Mouse (Mus musculus) neural tube, embryonic 14.5 days (tissue): ENCODE data around the gene Myt1. TPM values are rescaled to one million over a fixed set of nuclear protein-coding genes. Genes with fewer than 3 reads are reported as not detected.

Source experiments
- ATAC-seq: fragments of 200-750 bp; cut with Nextera tagmentation; 2 replicates; pipeline ENCODE4 v1.8.0; 2017; ENCODE audit warnings: low read depth, mild to moderate bottlenecking, moderate TSS enrichment, moderate library complexity
- H3K27ac ChIP-seq: fragments of 300-500 bp; sonication (generic); 2 replicates; pipeline ENCODE4 v1.5.1; 2014; ENCODE audit warnings: low read depth, mild to moderate bottlenecking, control low read depth, low read length, moderate library complexity, mixed read lengths
- H3K27me3 ChIP-seq: fragments of 300-500 bp; sonication (generic); 2 replicates; pipeline ENCODE4 v1.6.1; 2014; ENCODE audit warnings: low read length; ENCODE audit not compliant: control insufficient read depth, insufficient read depth
- H3K36me3 ChIP-seq: fragments of 300-500 bp; sonication (generic); 2 replicates; pipeline ENCODE4 v1.6.1; 2014; ENCODE audit warnings: low read length, mixed read lengths; ENCODE audit not compliant: control insufficient read depth, insufficient read depth
- H3K4me1 ChIP-seq: fragments of 300-500 bp; sonication (generic); 2 replicates; pipeline ENCODE4 v1.6.1; 2014; ENCODE audit warnings: low read length; ENCODE audit not compliant: control insufficient read depth, insufficient read depth
- H3K4me2 ChIP-seq: fragments of 300-500 bp; sonication (generic); 2 replicates; pipeline ENCODE4 v1.6.1; 2014; ENCODE audit warnings: mild to moderate bottlenecking, low read depth, low read length, control low read depth
- H3K4me3 ChIP-seq: fragments of 300-500 bp; sonication (generic); 2 replicates; pipeline ENCODE4 v1.5.1; 2014; ENCODE audit warnings: low read depth, low read length, control low read depth, mixed read lengths
- H3K9ac ChIP-seq: fragments of 300-500 bp; sonication (generic); replicated peaks from 2 replicates; pipeline ENCODE4 v1.6.1; 2014; ENCODE audit warnings: low read depth, mild to moderate bottlenecking, control low read depth, low read length, mixed read lengths
- H3K9me3 ChIP-seq: fragments of 300-500 bp; sonication (generic); 2 replicates; pipeline ENCODE4 v1.6.1; 2016; ENCODE audit warnings: low read length; ENCODE audit not compliant: control insufficient read depth
- WGBS: fragments of 180-500 bp; shearing (Covaris S2); extraction: QIAGEN DNeasy Blood & Tissue Kit; methylation state at CpG from one replicate; pipeline ENCODE4 v1.1.7; 2014; 5-methylcytosine and 5-hydroxymethylcytosine counted together
- polyA plus RNA-seq: library from polyadenylated mRNA; unstranded; fragments of >200 nt; fragmentation: Nextera tagmentation; extraction: Ambion mirVana; gene quantifications from 2 replicates; pipeline ENCODE4 v1.2.1, GENCODE M21; 2014

The Myt1 gene
- polyA plus RNA-seq, 1 experiment from 2014 or later: 26.9 TPM

- Histone ChIP-seq H3K27ac (peak within 1 kb of the TSS; percentile 79), H3K9me3 (no peaks in the 10 kb centered on the region), H3K9ac (peak within 1 kb of the TSS; percentile 58), H3K36me3 (peaks cover 11% of the 10 kb centered on the region), H3K4me2 (peak within 1 kb of the TSS; percentile 74), H3K4me3 (peak within 1 kb of the TSS; percentile 61), H3K27me3 (no peaks in the 10 kb centered on the region), H3K4me1 (peaks cover 12% of the 10 kb centered on the region)
- under 1% methylated on average over 35 of the region's 35 CpGs for WGBS
- ATAC-seq: peak; percentile 100
Measured at GRCm38 (mm10) chr2:181863791-181864535, 100.8 kb downstream of the Myt1 start, which contains the start of gene Polr3k. Polr3k (plus strand) TSS chr2:181864337.

- peak; percentile 21; the same call in 1 of the 2 replicates for ATAC-seq
- WGBS: 0% methylated on average over 22 of the region's 22 CpGs
Measured at GRCm38 (mm10) chr2:181864536-181864860, 101.4 kb downstream of the Myt1 start.

GRCm38 (mm10) chr2:181866931-181867330 lies 103.8 kb downstream of the Myt1 start:
- H3K9me3 ChIP-seq: no peaks in the 10 kb centered on the region
- ATAC-seq: no peak
- H3K4me3 ChIP-seq: no peak overlapping the region
- peaks cover 11% of the 10 kb centered on the region for H3K36me3 ChIP-seq
- H3K9ac ChIP-seq: no peak overlapping the region
- peaks cover 12% of the 10 kb centered on the region for H3K4me1 ChIP-seq
- H3K27ac ChIP-seq: no peak overlapping the region
- no peaks in the 10 kb centered on the region for H3K27me3 ChIP-seq
- 63% methylated on average over 5 of the region's 5 CpGs for WGBS
- H3K4me2 ChIP-seq: no peak overlapping the region

More at GRCm38 (mm10) chr2:181864536-181864860, 101.4 kb downstream of the Myt1 start:
- Histone ChIP-seq H3K27ac (peak overlapping the region; percentile 72), H3K4me2 (peak overlapping the region; percentile 74), H3K9ac (peak overlapping the region; percentile 58), H3K4me1 (peaks cover 12% of the 10 kb centered on the region), H3K27me3 (no peaks in the 10 kb centered on the region), H3K4me3 (peak overlapping the region; percentile 61), H3K9me3 (no peaks in the 10 kb centered on the region), H3K36me3 (peaks cover 11% of the 10 kb centered on the region)

- Histone ChIP-seq H3K9ac (no peak overlapping the region), H3K4me2 (no peak overlapping the region), H3K27me3 (no peaks in the 10 kb centered on the region), H3K27ac (no peak overlapping the region), H3K36me3 (peaks cover 11% of the 10 kb centered on the region), H3K4me1 (no peaks in the 10 kb centered on the region; the same call in 1 of the 2 replicates), H3K9me3 (no peaks in the 10 kb centered on the region), H3K4me3 (no peak overlapping the region)
- WGBS: 95% methylated on average over 2 of the region's 2 CpGs
- ATAC-seq: no peak
Measured at GRCm38 (mm10) chr2:181871039-181871438, 107.9 kb downstream of the Myt1 start.

Other genes starting within 250 kb of the Myt1 start
- gene Dnajc5, start 242.8 kb upstream of the Myt1 start, polyA plus RNA-seq: 245 and 250 TPM in 2 replicates
- 61.3 and 66.6 TPM in 2 replicates for gene Uckl1, start 178.4 kb upstream of the Myt1 start, polyA plus RNA-seq
- 50.3 and 65.6 TPM in 2 replicates for gene Prpf6, start 171.5 kb upstream of the Myt1 start, polyA plus RNA-seq
- 85.1 and 87.5 TPM in 2 replicates for gene Zfp512b, start 170.5 kb upstream of the Myt1 start, polyA plus RNA-seq
- 189 and 220 TPM in 2 replicates for gene Samd10, start 164.1 kb upstream of the Myt1 start, polyA plus RNA-seq
- gene Gm29797, start 106.3 kb upstream of the Myt1 start, polyA plus RNA-seq: not detected in 2 replicates
- gene Sox18, start 91.7 kb upstream of the Myt1 start, polyA plus RNA-seq: 12.7 and 17.0 TPM in 2 replicates
- gene Tcea2, start 83.0 kb upstream of the Myt1 start, polyA plus RNA-seq: 49.6 and 54.8 TPM in 2 replicates
- 53.6 and 66.3 TPM in 2 replicates for gene Rgs19, start 69.4 kb upstream of the Myt1 start, polyA plus RNA-seq
- gene Lkaaear1, start 64.9 kb upstream of the Myt1 start, polyA plus RNA-seq: not detected in 2 replicates
- 98.4 and 105 TPM in 2 replicates for gene Oprl1, start 48.3 kb upstream of the Myt1 start, polyA plus RNA-seq
- 30.6 and 38.7 TPM in 2 replicates for gene Pcmtd2, start 74.5 kb downstream of the Myt1 start, polyA plus RNA-seq
- gene Polr3k, start 101.0 kb downstream of the Myt1 start, polyA plus RNA-seq: 80.2 and 86.0 TPM in 2 replicates
- not detected in 2 replicates for gene Gm14496, start 227.8 kb downstream of the Myt1 start, polyA plus RNA-seq